Mouse (Mus musculus) ES-E14 (cell line): ENCODE measurements around the gene Gm20683.

Experiments
- CHD2 ChIP-seq: IDR thresholded peaks from 2 replicates; pipeline ENCODE4 v1.6.1; 2014; ENCODE audit warnings: mild to moderate bottlenecking, low read depth, low read length, inconsistent platforms
- HCFC1 ChIP-seq: IDR thresholded peaks from 2 replicates; pipeline ENCODE4 v1.6.1; 2012; ENCODE audit warnings: low read length, inconsistent platforms, borderline replicate concordance; ENCODE audit not compliant: insufficient read depth
- MAFK ChIP-seq: IDR thresholded peaks from 2 replicates; pipeline ENCODE4 v1.6.1; 2014; ENCODE audit warnings: mild to moderate bottlenecking, low read depth, low read length, inconsistent platforms; ENCODE audit not compliant: insufficient read depth
- ZC3H11A ChIP-seq: IDR thresholded peaks from 2 replicates; pipeline ENCODE4 v1.6.1; 2012; ENCODE audit warnings: low read depth, mild to moderate bottlenecking, inconsistent platforms, low read length, borderline replicate concordance

- no peak for TF ChIP-seq HCFC1
- TF ChIP-seq MAFK, result no peak
- no peak for TF ChIP-seq CHD2
- no peak for TF ChIP-seq ZC3H11A
Observed at GRCm38 (mm10) chr17:25869954-25870353, 28.4 kb upstream of the Gm20683 start.
